Mouse (Mus musculus) testis, adult 2 months (tissue): ENCODE measurements around the gene Spata31d1d.

Experiments
- CTCF ChIP-seq: fragments of 200-500 bp; IDR thresholded peaks from 2 replicates; pipeline ENCODE4 v1.5.1; 2012; ENCODE audit warnings: low read depth, mild to moderate bottlenecking, inconsistent platforms, low read length, moderate library complexity; ENCODE audit not compliant: control insufficient read depth, insufficient read depth, insufficient replicate concordance
- POLR2A ChIP-seq: fragments of 200-500 bp; IDR thresholded peaks from 2 replicates; pipeline ENCODE4 v1.6.1; 2012; ENCODE audit warnings: low read depth, mild to moderate bottlenecking, inconsistent platforms, low read length, moderate library complexity; ENCODE audit not compliant: control insufficient read depth

- no peak for TF ChIP-seq CTCF
- TF ChIP-seq POLR2A, result no peak
Measured at GRCm38 (mm10) chr13:59770847-59771246, 39.3 kb upstream of the Spata31d1d start.
